Mouse (Mus musculus) c-Kit-positive CD71-positive TER-119-positive erythroid progenitor cells, embryonic 14.5 days (primary cell): ENCODE data around the gene Zdhhc14.

Experiments
- DNase-seq: peaks from one replicate; pipeline ENCODE4 v3.0.0-alpha.2; 2013; ENCODE audit warnings: low spot score

The Zdhhc14 gene

GRCm38 (mm10) chr17:5785238-5785637, 292.9 kb downstream of the Zdhhc14 start:
- no peak for DNase-seq

GRCm38 (mm10) chr17:5792164-5792791, 299.9 kb downstream of the Zdhhc14 start:
- no peak for DNase-seq

- DNase-seq = no peak
Measured at GRCm38 (mm10) chr17:5793593-5793992, 301.2 kb downstream of the Zdhhc14 start.

- DNase-seq = no peak
Measured at GRCm38 (mm10) chr17:5794276-5794675, 301.9 kb downstream of the Zdhhc14 start.

GRCm38 (mm10) chr17:5795369-5795768, 303.0 kb downstream of the Zdhhc14 start:
- DNase-seq = no peak

GRCm38 (mm10) chr17:5795878-5796277, 303.5 kb downstream of the Zdhhc14 start:
- DNase-seq = peak; percentile 75

GRCm38 (mm10) chr17:5797124-5797760, 304.9 kb downstream of the Zdhhc14 start:
- no peak for DNase-seq

- DNase-seq = peak; percentile 68
Measured at GRCm38 (mm10) chr17:5798221-5798801, 306.0 kb downstream of the Zdhhc14 start.

GRCm38 (mm10) chr17:5798900-5799299, 306.5 kb downstream of the Zdhhc14 start:
- DNase-seq = no peak

GRCm38 (mm10) chr17:5799396-5800021, 307.2 kb downstream of the Zdhhc14 start:
- DNase-seq = no peak

GRCm38 (mm10) chr17:5800254-5800653, 307.9 kb downstream of the Zdhhc14 start:
- DNase-seq = no peak

GRCm38 (mm10) chr17:5800824-5801560, 308.6 kb downstream of the Zdhhc14 start:
- DNase-seq = no peak

GRCm38 (mm10) chr17:5801761-5802655, 309.7 kb downstream of the Zdhhc14 start:
- DNase-seq = no peak

GRCm38 (mm10) chr17:5802656-5802955, 310.2 kb downstream of the Zdhhc14 start:
- DNase-seq = no peak
